Mouse (Mus musculus): ENCODE results near the gene Olfr768.
"Not testable (repeated sequence)": the region's sequence is repeated elsewhere in the genome, so short reads cannot be mapped to it uniquely, and the experiment has no call there.

Olfr768 gene

DNA sequence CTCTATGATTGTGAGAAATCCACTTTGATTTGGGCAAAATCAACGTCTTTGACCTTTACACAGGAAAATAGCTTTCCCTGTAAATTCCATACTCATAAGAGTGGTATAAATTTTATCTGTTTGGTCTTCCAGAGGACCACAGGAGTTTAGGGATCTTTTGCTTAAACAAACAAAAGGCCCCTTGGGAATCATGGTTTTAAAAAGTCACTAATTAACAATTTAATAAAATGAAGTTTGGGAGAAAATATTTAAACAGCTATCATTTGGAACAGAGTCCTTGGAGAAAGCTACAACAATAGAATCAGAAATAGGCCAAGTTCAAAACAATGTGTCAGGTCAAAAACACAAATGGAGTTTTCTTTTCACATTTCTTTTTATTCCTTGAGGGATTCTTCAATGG, at the start of gene Olfr768:
Gene Olfr768, minus strand, starts transcription at position 101 of the 400 bp plus-strand sequence.
- no peak for DNase-seq (ENCODE audit: low spot score)

DNA sequence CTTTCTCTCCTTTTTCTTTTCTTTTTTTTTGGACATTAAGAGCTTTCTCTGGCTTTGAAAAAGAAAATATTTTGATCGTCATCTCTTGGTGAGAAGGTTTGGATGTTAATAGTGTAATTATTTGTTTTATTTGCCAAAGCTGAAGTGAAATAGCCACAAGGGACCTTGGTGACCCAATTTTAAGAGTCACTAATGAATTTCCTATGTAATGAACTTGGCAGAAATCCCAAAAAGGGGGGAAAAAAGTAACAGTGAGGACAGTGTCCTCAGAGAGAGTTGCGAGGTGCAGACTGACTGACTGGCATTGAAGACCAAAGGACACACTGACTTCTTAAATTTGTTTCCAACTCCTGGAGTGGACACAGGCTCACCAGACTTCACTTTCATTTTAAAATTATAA, 39.7 kb upstream of the Olfr768 start, which contains the start of gene Olfr770:
Gene Olfr770, minus strand, starts transcription at position 101 of the 400 bp plus-strand sequence.
- no peak for DNase-seq (ENCODE audit: low spot score)

DNA sequence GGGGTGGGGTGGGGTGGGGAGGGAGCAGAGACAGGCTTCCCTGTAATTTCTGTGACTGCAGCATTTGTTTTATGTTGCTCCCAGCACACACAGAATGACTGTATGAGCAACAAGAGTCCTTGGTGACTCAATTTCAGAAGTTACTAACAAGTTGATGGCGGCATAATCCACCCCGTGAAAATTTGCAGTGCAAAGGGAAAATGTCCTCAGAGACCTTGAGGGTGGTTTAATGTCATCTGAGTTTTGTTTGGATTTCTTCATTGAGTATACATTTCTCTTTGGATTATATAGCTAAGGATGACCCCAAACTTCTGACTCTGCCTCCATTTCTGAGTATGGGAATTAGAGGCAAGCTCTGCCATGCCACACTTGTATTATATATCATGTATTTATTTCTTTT, 18.6 kb upstream of the Olfr768 start, which contains the start of gene Olfr769:
Gene Olfr769, minus strand, starts transcription at position 101 of the 400 bp plus-strand sequence.
- no peak for DNase-seq (ENCODE audit: low spot score)

DNA sequence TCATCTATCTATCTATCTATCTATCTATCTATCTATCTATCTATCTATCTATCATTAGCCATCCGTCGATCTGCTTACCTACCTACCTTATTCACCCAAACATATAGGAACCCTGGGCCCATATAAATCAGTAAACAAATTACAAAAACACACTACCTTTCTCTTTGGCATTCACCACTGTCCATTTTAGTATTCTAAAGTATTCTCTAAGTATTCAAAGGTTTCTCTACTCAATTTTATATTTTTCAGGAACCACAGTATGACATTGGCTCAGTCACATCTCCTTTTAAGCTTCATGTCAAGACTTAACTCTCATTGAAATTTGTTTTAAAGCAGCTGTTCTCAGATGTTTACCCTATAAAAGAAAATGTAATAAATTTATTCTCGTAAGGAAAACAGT, 16.0 kb upstream of the Olfr768 start:
- no peak for DNase-seq (ENCODE audit: low spot score)

DNA sequence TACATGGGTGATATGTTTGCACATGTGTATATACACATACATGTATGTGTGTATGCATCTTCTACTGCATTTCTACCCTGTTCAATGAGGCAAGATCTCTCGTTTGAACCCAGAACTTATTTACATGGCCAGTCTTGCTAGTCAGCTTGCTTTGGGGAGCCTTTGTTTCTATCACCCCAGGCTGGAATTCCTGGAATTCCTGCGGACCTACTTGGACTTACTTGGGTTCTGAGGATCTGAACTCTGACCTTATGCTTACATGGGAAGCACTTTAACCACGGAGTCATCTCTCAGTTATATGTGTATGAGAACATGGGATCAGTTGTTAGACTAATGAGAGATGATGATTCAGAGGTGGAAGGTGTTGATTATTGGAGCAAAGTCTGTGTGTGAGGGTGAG, 2.1 kb upstream of the Olfr768 start:
- DNase-seq (ENCODE audit: low spot score), result no peak

DNA sequence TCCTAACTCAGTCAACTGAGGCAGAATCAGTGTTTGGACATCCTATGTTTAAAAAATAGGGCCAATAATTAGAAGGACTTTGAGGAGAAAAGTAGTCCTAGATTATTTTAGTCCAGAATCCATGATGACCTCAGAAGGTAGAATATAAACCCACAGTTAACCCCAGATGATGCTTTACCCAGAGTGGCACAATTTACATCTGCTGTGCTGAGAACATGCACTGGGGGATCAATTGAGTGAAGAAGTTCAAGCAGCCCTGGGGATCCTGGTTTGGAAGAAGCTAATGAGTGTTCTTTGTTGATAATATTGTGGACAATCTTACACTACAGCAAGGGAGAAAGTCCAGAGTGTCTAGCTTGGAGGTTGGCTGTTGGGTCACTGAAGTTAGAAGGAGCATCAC, 16.4 kb downstream of the Olfr768 start, which contains the start of gene Olfr767:
Gene Olfr767, minus strand, starts transcription at position 101 of the 400 bp plus-strand sequence.
- DNase-seq (ENCODE audit: low spot score), result not testable (repeated sequence)

DNA sequence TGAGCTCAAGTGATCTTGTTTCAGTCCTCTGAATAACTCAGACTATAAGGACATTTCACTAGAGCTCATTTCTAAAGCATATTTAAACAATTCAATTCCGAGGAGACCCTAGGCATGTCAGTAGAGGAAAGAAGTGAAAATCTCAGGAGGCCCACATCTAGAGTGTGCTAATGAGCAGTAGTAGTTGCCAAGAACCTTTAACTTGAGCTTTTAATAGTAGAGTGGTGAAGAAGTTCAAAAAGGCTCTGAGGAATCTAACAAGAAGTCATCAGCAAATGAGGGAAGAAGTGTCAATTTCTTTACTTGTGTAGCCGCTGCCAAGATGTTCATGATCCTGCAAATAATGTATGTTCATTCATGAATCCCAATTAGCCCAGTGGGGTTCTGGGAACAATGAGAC, 30.3 kb downstream of the Olfr768 start, which contains the start of gene Olfr766-ps1:
Gene Olfr766-ps1, minus strand, starts transcription at position 101 of the 400 bp plus-strand sequence.
- no peak for DNase-seq (ENCODE audit: low spot score)

DNA sequence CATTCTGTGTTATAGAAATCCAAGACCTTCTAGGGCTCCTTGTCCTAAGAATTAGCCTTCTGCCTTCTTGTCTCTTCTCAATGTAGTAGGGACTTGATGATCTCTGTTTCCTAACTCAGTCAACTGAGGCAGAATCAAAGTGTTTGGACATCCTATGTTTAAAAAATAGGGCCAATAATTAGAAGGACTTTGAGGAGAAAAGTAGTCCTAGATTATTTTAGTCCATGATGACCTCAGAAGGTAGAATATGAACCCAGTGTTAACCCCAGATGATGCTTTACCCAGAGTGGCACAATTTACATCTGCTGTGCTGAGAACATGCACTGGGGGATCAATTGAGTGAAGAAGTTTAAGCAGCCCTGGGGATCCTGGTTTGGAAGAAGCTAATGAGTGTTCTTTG, 49.3 kb downstream of the Olfr768 start, which contains the start of gene Olfr765:
Gene Olfr765, minus strand, starts transcription at position 101 of the 400 bp plus-strand sequence.
- not testable (repeated sequence) for DNase-seq (ENCODE audit: low spot score)

All from urinary bladder, postnatal 14 days (tissue).